Mouse (Mus musculus): ENCODE results near the gene Dhx30.

DNA sequence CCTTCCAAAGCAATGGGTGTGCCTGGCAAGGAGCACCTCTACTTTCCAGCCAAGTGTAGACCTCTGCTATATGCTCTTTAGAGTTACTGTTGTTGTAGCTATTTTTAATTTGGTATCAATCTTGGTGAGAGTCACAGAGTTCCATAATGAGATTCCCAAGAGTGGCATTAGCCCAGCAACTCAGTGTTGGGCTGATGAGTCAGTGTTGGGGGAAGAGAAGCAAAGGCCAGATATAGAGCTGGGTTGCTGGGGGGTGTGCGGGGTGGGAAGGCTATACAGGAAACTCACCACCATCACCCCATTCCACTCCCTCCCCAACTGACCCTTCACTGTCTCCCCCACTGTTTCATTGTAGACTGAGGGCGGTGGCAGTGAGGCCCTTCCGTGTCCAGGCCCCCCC is 36.6 kb downstream of the Dhx30 start:
- TF ChIP-seq POLR2A (IDR thresholded peaks at IDR 0.05; ENCODE audit: low read depth, low read length) (no peak), CTCF (IDR thresholded peaks at IDR 0.05; ENCODE audit: extremely low read depth, insufficient read length, insufficient replicate concordance, low read depth, low read length) (no peak)

Measured in small intestine, adult 2 months (tissue).